Mouse (Mus musculus): Measurements from ENCODE around the gene Gm9376. TPM values are rescaled to one million over a fixed set of nuclear protein-coding genes. Genes with fewer than 3 reads are reported as not detected.

Gm9376 gene
- total RNA-seq, 2 experiments from 2014 or later: not detected

DNA sequence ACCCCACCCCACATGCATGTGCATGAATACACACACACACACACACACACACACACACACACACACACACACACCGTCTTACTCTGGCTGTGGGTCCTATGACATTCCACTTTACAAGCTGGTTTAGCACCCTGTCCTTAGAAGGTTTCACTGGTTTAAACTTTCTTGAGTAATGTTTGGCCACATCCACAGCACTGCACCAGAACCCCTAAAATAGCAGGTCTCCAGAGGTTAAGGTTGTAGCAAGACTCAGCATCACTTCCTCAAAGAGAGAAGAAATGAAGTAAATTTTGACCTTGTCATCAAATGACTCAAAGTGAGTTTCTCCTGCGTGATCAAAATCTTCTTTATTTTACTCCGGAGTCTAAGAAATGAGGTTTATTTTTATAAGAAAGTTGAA lies 15.5 kb downstream of the Gm9376 start:
- DNase-seq (ENCODE audit: low spot score in 2 of 2): no peak

GRCm38 (mm10) chr14:118282917-118283316 lies 16.2 kb downstream of the Gm9376 start:
- no peak for DNase-seq (ENCODE audit: low spot score in 2 of 2)

DNA sequence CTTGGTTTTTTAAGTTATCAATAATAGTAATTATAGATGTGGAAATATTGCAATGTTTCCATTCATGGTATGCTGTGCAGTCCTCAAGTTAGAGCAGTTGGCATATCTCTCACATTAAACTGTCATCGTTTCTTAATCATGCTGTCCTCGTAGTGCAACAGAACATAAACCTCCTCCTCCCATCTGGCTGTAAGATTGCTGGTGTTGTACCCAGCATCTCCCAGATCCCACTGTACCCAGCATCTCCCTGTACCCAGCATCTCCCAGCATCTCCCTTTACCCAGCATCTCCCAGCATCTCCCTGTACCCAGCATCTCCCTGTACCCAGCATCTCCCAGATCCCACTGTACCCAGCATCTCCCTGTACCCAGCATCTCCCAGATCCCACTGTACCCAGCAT lies 19.3 kb downstream of the Gm9376 start:
- DNase-seq (ENCODE audit: low spot score in 2 of 2): no peak

GRCm38 (mm10) chr14:118289133-118289532 lies 22.4 kb downstream of the Gm9376 start:
- DNase-seq (ENCODE audit: low spot score in 2 of 2): no peak

DNA sequence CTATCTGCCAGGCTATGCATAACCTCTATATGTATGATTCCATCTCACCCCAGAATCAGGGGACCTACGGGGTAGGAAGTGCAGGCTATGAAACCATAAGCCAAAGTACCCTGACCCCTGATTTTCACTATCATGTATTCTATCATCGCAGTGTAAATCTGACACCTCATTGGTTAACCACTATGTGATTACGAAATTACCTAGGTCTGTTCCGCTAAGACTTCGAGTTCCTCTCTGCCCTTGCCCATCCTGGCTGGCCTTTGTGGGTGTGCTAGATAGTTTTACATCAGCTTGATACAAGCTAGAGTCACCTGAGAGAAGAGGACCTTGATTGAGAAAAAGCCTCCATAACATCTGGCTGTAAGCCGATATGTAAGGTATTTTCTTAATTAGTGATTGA lies 23.2 kb downstream of the Gm9376 start:
- DNase-seq (ENCODE audit: low spot score in 2 of 2): no peak

DNA sequence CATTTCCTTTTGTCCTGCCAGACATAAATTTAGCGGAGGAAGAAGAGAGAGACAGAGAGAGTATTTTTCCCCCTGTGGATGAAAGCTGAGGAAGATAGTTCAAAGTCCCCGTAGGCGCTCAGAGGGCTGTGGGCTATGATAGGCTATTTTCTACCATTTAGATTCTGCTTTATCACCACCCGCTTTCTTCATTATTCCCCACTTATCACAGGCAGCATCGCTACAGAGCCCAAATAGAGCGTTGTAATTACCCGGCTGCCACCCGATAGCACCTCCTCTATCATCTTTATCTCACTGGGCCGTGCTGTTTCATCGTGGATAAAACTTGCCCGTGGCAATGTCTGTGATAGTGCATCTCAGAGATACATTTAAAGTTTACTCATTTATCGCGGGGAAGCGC lies 35.8 kb downstream of the Gm9376 start:
- no peak for DNase-seq (ENCODE audit: low spot score in 2 of 2)

- DNase-seq (ENCODE audit: low spot score in 2 of 2): no peak
Measured at GRCm38 (mm10) chr14:118304560-118304959, 37.8 kb downstream of the Gm9376 start.

DNA sequence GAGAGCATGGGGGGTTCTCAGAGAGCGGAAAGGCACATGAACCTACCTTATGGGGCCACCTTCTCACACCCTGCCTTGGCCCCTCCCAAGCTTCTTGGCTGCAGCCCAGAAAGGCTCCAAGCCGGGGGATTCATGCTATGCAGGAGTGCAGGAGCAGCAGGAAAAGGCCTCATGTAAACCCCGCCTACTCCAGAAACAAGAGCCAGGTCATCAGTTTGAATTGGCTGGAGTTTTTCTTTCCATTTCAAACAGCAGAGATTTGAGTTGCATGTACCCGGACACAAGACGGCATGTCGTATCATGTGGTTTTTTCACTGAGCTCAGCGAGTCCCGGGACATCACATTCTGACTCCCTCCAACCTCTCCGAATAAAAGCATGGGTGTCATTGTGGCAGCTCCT lies 39.2 kb downstream of the Gm9376 start:
- DNase-seq (ENCODE audit: low spot score in 2 of 2): no peak

GRCm38 (mm10) chr14:118307060-118307459 lies 40.3 kb downstream of the Gm9376 start:
- no peak for DNase-seq (ENCODE audit: low spot score in 2 of 2)

DNA sequence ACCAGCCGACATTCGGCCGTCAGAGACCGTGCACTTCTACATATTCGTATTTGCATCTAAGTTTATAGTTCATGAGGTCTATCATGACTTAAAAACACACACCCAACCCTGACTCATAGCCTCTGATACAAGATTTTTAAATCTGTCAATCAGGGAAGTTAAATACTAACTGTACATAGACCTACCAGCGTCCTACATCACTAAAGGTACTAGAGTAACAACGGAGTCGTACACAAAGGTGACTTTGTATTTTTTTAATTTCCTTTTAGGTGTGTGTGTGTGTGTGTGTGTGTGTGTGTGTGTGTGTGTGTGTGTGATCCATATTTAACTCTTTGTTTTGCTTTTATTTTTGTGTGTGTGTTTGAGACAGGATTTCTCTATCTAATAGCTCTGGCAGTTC lies 44.9 kb downstream of the Gm9376 start:
- DNase-seq (ENCODE audit: low spot score in 2 of 2): no peak

DNA sequence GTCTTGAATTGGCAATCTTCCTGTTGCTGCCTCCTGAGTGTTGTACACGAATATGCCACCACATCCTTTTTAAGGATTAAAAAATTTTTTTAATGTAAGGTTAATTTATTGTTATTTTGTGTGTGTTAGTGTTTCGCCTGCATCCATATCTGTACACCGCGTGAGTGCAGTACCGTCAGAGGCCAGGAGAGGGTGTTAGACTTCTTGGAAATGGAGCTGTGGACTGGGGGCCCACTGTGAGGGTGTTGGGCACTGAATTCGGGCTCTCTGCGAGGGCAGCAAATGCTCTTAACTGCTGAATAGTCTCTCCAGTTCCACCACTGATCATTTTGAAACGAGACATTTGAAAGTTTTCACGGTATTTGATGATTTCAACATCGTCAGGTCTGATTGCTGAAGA lies 45.9 kb downstream of the Gm9376 start:
- no peak for DNase-seq (ENCODE audit: low spot score in 2 of 2)

DNA sequence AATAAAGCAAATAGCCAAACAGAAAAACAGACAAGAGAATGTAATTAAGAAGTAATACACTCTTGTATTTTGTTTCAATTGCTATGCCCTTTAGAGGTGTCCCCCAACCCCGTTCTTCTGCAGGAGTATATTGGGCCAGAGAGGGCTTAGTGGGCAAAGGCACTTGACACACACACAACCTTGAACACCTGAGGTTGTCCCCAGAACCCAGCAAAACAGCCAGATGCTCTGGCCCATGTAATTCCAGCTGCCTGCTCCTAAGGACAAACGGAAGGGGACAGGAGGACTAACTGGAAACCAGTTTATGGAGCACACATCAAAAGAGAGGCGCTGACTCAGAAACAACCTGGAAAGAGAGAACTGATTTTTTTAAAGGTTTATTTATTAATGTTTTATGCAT lies 47.2 kb downstream of the Gm9376 start:
- no peak for DNase-seq (ENCODE audit: low spot score in 2 of 2)

GRCm38 (mm10) chr14:118317260-118317659 lies 50.5 kb downstream of the Gm9376 start:
- peak; percentile 14 to 28 for DNase-seq (ENCODE audit: low spot score in 2 of 2)

Small RNA genes within 50 kb of the gene (microRNA-seq; reads per million reads assigned to microRNA genes)
- 0 reads per million in 2 experiments for gene Mir6241

Other genes with a start within 250 kb of the Gm9376 start
- under 1 TPM; 0.27 to 0.43 TPM for gene Dct, start 214.7 kb upstream of the Gm9376 start, total RNA-seq (2021)
- gene Tgds, start 134.2 kb upstream of the Gm9376 start, total RNA-seq (2021): 10 to 100 TPM; 10.2 to 10.6 TPM
- gene Gpr180, start 129.8 kb upstream of the Gm9376 start, total RNA-seq (2021): 10 to 100 TPM; 27.0 to 28.4 TPM
- 10 to 100 TPM; 11.8 to 13.1 TPM for gene Sox21, start 29.9 kb upstream of the Gm9376 start, total RNA-seq (2021)